Mouse (Mus musculus): ENCODE measurements around the gene Kcnh8. TPM values are rescaled to one million over a fixed set of nuclear protein-coding genes. Genes with fewer than 3 reads are reported as not detected.

Gene Kcnh8
- polyA plus RNA-seq, 1 experiment = not detected

GRCm38 (mm10) chr17:52738436-52738835, 135.9 kb downstream of the Kcnh8 start:
- TF ChIP-seq MAX (IDR thresholded peaks at IDR 0.05) (no peak), CEBPB (IDR thresholded peaks at IDR 0.05; ENCODE audit: low read depth) (no peak), CTCF (IDR thresholded peaks at IDR 0.05; ENCODE audit: control insufficient read depth, insufficient read depth, insufficient read length) (no peak), MYOD1 (IDR thresholded peaks at IDR 0.05; ENCODE audit: control insufficient read depth, insufficient read length, low read depth) (no peak), FOSL1 (IDR thresholded peaks at IDR 0.05; ENCODE audit: insufficient read depth, low read length, poor library complexity, severe bottlenecking) (no peak), USF1 (IDR thresholded peaks at IDR 0.05; ENCODE audit: low read depth) (no peak), MYOG (IDR thresholded peaks at IDR 0.05; ENCODE audit: control insufficient read depth, extremely low read depth, insufficient read length) (no peak)
- Histone ChIP-seq H3K79me2 (ENCODE audit: control insufficient read depth, insufficient read depth) (no peaks in the 10 kb centered on the region), H3K79me3 (ENCODE audit: low read depth) (no peaks in the 10 kb centered on the region), H3ac (ENCODE audit: control insufficient read depth, insufficient read length, low read depth) (no peak overlapping the region), H3K36me3 (ENCODE audit: control insufficient read depth, insufficient read depth) (no peaks in the 10 kb centered on the region), H3K27me3 (ENCODE audit: control insufficient read depth, insufficient read depth, insufficient read length) (no peaks in the 10 kb centered on the region), H3K4me3 (ENCODE audit: insufficient read depth, poor library complexity, severe bottlenecking) (no peak overlapping the region)

GRCm38 (mm10) chr17:52788151-52788550, 185.6 kb downstream of the Kcnh8 start:
- no peaks in the 10 kb centered on the region for H3K79me3 ChIP-seq (ENCODE audit: low read depth)
- no peak overlapping the region for H3ac ChIP-seq (ENCODE audit: control insufficient read depth, insufficient read length, low read depth)
- TF ChIP-seq MYOG (IDR thresholded peaks at IDR 0.05; ENCODE audit: control insufficient read depth, extremely low read depth, insufficient read length) (no peak), CTCF (IDR thresholded peaks at IDR 0.05; ENCODE audit: control insufficient read depth, insufficient read depth, insufficient read length) (no peak), CEBPB (IDR thresholded peaks at IDR 0.05; ENCODE audit: low read depth) (no peak), FOSL1 (IDR thresholded peaks at IDR 0.05; ENCODE audit: insufficient read depth, low read length, poor library complexity, severe bottlenecking) (no peak), USF1 (IDR thresholded peaks at IDR 0.05; ENCODE audit: low read depth) (no peak), MYOD1 (IDR thresholded peaks at IDR 0.05; ENCODE audit: control insufficient read depth, insufficient read length, low read depth) (no peak), MAX (IDR thresholded peaks at IDR 0.05) (no peak)
- no peaks in the 10 kb centered on the region for H3K36me3 ChIP-seq (ENCODE audit: control insufficient read depth, insufficient read depth)
- no peaks in the 10 kb centered on the region for H3K79me2 ChIP-seq (ENCODE audit: control insufficient read depth, insufficient read depth)
- H3K4me3 ChIP-seq (ENCODE audit: insufficient read depth, poor library complexity, severe bottlenecking) = no peak overlapping the region
- no peaks in the 10 kb centered on the region for H3K27me3 ChIP-seq (ENCODE audit: control insufficient read depth, insufficient read depth, insufficient read length)

- no peak overlapping the region for H3K4me3 ChIP-seq (ENCODE audit: insufficient read depth, poor library complexity, severe bottlenecking)
- H3ac ChIP-seq (ENCODE audit: control insufficient read depth, insufficient read length, low read depth) = no peak overlapping the region
- no peaks in the 10 kb centered on the region for H3K27me3 ChIP-seq (ENCODE audit: control insufficient read depth, insufficient read depth, insufficient read length)
- TF ChIP-seq CTCF (IDR thresholded peaks at IDR 0.05; ENCODE audit: control insufficient read depth, insufficient read depth, insufficient read length) (no peak), USF1 (IDR thresholded peaks at IDR 0.05; ENCODE audit: low read depth) (no peak), MYOD1 (IDR thresholded peaks at IDR 0.05; ENCODE audit: control insufficient read depth, insufficient read length, low read depth) (no peak), FOSL1 (IDR thresholded peaks at IDR 0.05; ENCODE audit: insufficient read depth, low read length, poor library complexity, severe bottlenecking) (no peak), CEBPB (IDR thresholded peaks at IDR 0.05; ENCODE audit: low read depth) (no peak), MYOG (IDR thresholded peaks at IDR 0.05; ENCODE audit: control insufficient read depth, extremely low read depth, insufficient read length) (no peak), MAX (IDR thresholded peaks at IDR 0.05) (no peak)
- no peaks in the 10 kb centered on the region for H3K36me3 ChIP-seq (ENCODE audit: control insufficient read depth, insufficient read depth)
- H3K79me2 ChIP-seq (ENCODE audit: control insufficient read depth, insufficient read depth) = no peaks in the 10 kb centered on the region
- no peaks in the 10 kb centered on the region for H3K79me3 ChIP-seq (ENCODE audit: low read depth)
These were observed 202.0 kb downstream of the Kcnh8 start for GRCm38 (mm10) chr17:52804463-52804862.

- Histone ChIP-seq H3K4me3 (ENCODE audit: insufficient read depth, poor library complexity, severe bottlenecking) (no peak overlapping the region), H3K27me3 (ENCODE audit: control insufficient read depth, insufficient read depth, insufficient read length) (no peaks in the 10 kb centered on the region), H3K36me3 (ENCODE audit: control insufficient read depth, insufficient read depth) (no peaks in the 10 kb centered on the region), H3ac (ENCODE audit: control insufficient read depth, insufficient read length, low read depth) (no peak overlapping the region), H3K79me3 (ENCODE audit: low read depth) (no peaks in the 10 kb centered on the region), H3K79me2 (ENCODE audit: control insufficient read depth, insufficient read depth) (no peaks in the 10 kb centered on the region)
- TF ChIP-seq CTCF (IDR thresholded peaks at IDR 0.05; ENCODE audit: control insufficient read depth, insufficient read depth, insufficient read length) (no peak), USF1 (IDR thresholded peaks at IDR 0.05; ENCODE audit: low read depth) (no peak), CEBPB (IDR thresholded peaks at IDR 0.05; ENCODE audit: low read depth) (peak; percentile 57)
These were observed 208.3 kb downstream of the Kcnh8 start for GRCm38 (mm10) chr17:52810773-52811172.

GRCm38 (mm10) chr17:52819007-52819406, 216.5 kb downstream of the Kcnh8 start:
- no peaks in the 10 kb centered on the region for H3K36me3 ChIP-seq (ENCODE audit: control insufficient read depth, insufficient read depth)
- no peaks in the 10 kb centered on the region for H3K27me3 ChIP-seq (ENCODE audit: control insufficient read depth, insufficient read depth, insufficient read length)
- no peaks in the 10 kb centered on the region for H3K79me3 ChIP-seq (ENCODE audit: low read depth)
- TF ChIP-seq MYOG (IDR thresholded peaks at IDR 0.05; ENCODE audit: control insufficient read depth, extremely low read depth, insufficient read length) = no peak
- TF ChIP-seq MAX (IDR thresholded peaks at IDR 0.05) = no peak
- TF ChIP-seq MYOD1 (IDR thresholded peaks at IDR 0.05; ENCODE audit: control insufficient read depth, insufficient read length, low read depth) = no peak
- TF ChIP-seq FOSL1 (IDR thresholded peaks at IDR 0.05; ENCODE audit: insufficient read depth, low read length, poor library complexity, severe bottlenecking) = no peak
- TF ChIP-seq CEBPB (IDR thresholded peaks at IDR 0.05; ENCODE audit: low read depth) = no peak
- no peak for TF ChIP-seq CTCF (IDR thresholded peaks at IDR 0.05; ENCODE audit: control insufficient read depth, insufficient read depth, insufficient read length)
- no peak for TF ChIP-seq USF1 (IDR thresholded peaks at IDR 0.05; ENCODE audit: low read depth)
- no peak overlapping the region for H3ac ChIP-seq (ENCODE audit: control insufficient read depth, insufficient read length, low read depth)
- H3K79me2 ChIP-seq (ENCODE audit: control insufficient read depth, insufficient read depth) = no peaks in the 10 kb centered on the region
- no peak overlapping the region for H3K4me3 ChIP-seq (ENCODE audit: insufficient read depth, poor library complexity, severe bottlenecking)

- TF ChIP-seq CTCF (IDR thresholded peaks at IDR 0.05; ENCODE audit: control insufficient read depth, insufficient read depth, insufficient read length) (no peak), MAX (IDR thresholded peaks at IDR 0.05) (no peak), MYOD1 (IDR thresholded peaks at IDR 0.05; ENCODE audit: control insufficient read depth, insufficient read length, low read depth) (no peak), FOSL1 (IDR thresholded peaks at IDR 0.05; ENCODE audit: insufficient read depth, low read length, poor library complexity, severe bottlenecking) (no peak), USF1 (IDR thresholded peaks at IDR 0.05; ENCODE audit: low read depth) (no peak), MYOG (IDR thresholded peaks at IDR 0.05; ENCODE audit: control insufficient read depth, extremely low read depth, insufficient read length) (no peak), CEBPB (IDR thresholded peaks at IDR 0.05; ENCODE audit: low read depth) (no peak)
- Histone ChIP-seq H3K36me3 (ENCODE audit: control insufficient read depth, insufficient read depth) (no peaks in the 10 kb centered on the region), H3K27me3 (ENCODE audit: control insufficient read depth, insufficient read depth, insufficient read length) (no peaks in the 10 kb centered on the region), H3K79me3 (ENCODE audit: low read depth) (no peaks in the 10 kb centered on the region), H3K79me2 (ENCODE audit: control insufficient read depth, insufficient read depth) (no peaks in the 10 kb centered on the region), H3K4me3 (ENCODE audit: insufficient read depth, poor library complexity, severe bottlenecking) (no peak overlapping the region), H3ac (ENCODE audit: control insufficient read depth, insufficient read length, low read depth) (no peak overlapping the region)
These were observed 227.2 kb downstream of the Kcnh8 start for GRCm38 (mm10) chr17:52829678-52830077.
